Mouse (Mus musculus): Measurements from ENCODE around the gene Cdkn2c. TPM values are rescaled to one million over a fixed set of nuclear protein-coding genes. Genes with fewer than 3 reads are reported as not detected.

The Cdkn2c gene
- polyA plus RNA-seq, 1 experiment from 2014 or later, result 11.3 TPM

Other genes starting within 250 kb of the Cdkn2c start
- 25.9 and 29.3 TPM in 2 replicates for gene Rnf11, start 182.5 kb downstream of the Cdkn2c start, polyA plus RNA-seq (2015; fragmentation: Nextera tagmentation; extraction: Ambion mirVana)
- not detected in 2 replicates for gene 4930522H14Rik, start 135.9 kb downstream of the Cdkn2c start, polyA plus RNA-seq (2015; fragmentation: Nextera tagmentation; extraction: Ambion mirVana)
- gene Faf1, start 9.4 kb upstream of the Cdkn2c start, polyA plus RNA-seq (2015; fragmentation: Nextera tagmentation; extraction: Ambion mirVana), result 11.1 and 11.3 TPM in 2 replicates

Data from liver, embryonic 16.5 days (tissue).